Mouse (Mus musculus) yolk sac, embryonic 10.5 days (tissue): ENCODE results near the gene Hspb1.

Source experiments
- DNase-seq: peaks from one replicate; pipeline ENCODE4 v3.0.0-alpha.2; 2017; ENCODE audit warnings: low spot score

The Hspb1 gene

GRCm38 (mm10) chr5:135913201-135913600 lies 25.5 kb downstream of the Hspb1 start:
- no peak for DNase-seq

- peak; percentile 51 for DNase-seq
Observed at GRCm38 (mm10) chr5:135914156-135914555, 26.4 kb downstream of the Hspb1 start.

- no peak for DNase-seq
Observed at GRCm38 (mm10) chr5:135916051-135916565, 28.4 kb downstream of the Hspb1 start.

GRCm38 (mm10) chr5:135916601-135917000 lies 28.9 kb downstream of the Hspb1 start:
- no peak for DNase-seq

GRCm38 (mm10) chr5:135917327-135918058 lies 29.8 kb downstream of the Hspb1 start:
- no peak for DNase-seq

- no peak for DNase-seq
Observed at GRCm38 (mm10) chr5:135918059-135918437, 30.3 kb downstream of the Hspb1 start.

- no peak for DNase-seq
Observed at GRCm38 (mm10) chr5:135918593-135918992, 30.9 kb downstream of the Hspb1 start.

GRCm38 (mm10) chr5:135919902-135920301 lies 32.2 kb downstream of the Hspb1 start:
- no peak for DNase-seq

- DNase-seq, result no peak
Observed at GRCm38 (mm10) chr5:135923901-135924300, 36.2 kb downstream of the Hspb1 start.

- DNase-seq, result no peak
Observed at GRCm38 (mm10) chr5:135929685-135930424, 42.1 kb downstream of the Hspb1 start.

GRCm38 (mm10) chr5:135931526-135931925 lies 43.8 kb downstream of the Hspb1 start:
- no peak for DNase-seq

- no peak for DNase-seq
Observed at GRCm38 (mm10) chr5:135932359-135932758, 44.6 kb downstream of the Hspb1 start.

- DNase-seq, result no peak
Observed at GRCm38 (mm10) chr5:135933222-135933899, 45.6 kb downstream of the Hspb1 start.

GRCm38 (mm10) chr5:135933900-135934441 lies 46.3 kb downstream of the Hspb1 start:
- DNase-seq, result peak; percentile 59

GRCm38 (mm10) chr5:135934481-135935175 lies 46.9 kb downstream of the Hspb1 start, which contains the start of gene Ywhag:
TSS of gene Ywhag (minus strand) at chr5:135934616.
- DNase-seq, result peak; percentile 98

GRCm38 (mm10) chr5:135935176-135935523 lies 47.4 kb downstream of the Hspb1 start:
- no peak for DNase-seq

- peak; percentile 45 for DNase-seq
Observed at GRCm38 (mm10) chr5:135935641-135936190, 48.0 kb downstream of the Hspb1 start.
